Mouse (Mus musculus) liver, adult 10 weeks (tissue): Measurements from ENCODE around the gene Yju2. TPM values are rescaled to one million over a fixed set of nuclear protein-coding genes. Genes with fewer than 3 reads are reported as not detected.

Source experiments
- polyA plus RNA-seq: library from polyadenylated mRNA; stranded (reverse); fragments of 350-450 nt; fragmentation: Illumina TruSeq; extraction: RNeasy Lipid Tissue Mini Kit (QIAGEN cat#74804); gene quantifications from one replicate; pipeline ENCODE4 v1.2.3, GENCODE M21; 2014; ENCODE audit warnings: low read depth, low replicate concordance

Gene Yju2
- 0.45 TPM for polyA plus RNA-seq

GRCm38 (mm10) chr17:55958918-55959728 is at the start of gene Yju2:
Gene Yju2, plus strand, starts transcription at chr17:55959099.

GRCm38 (mm10) chr17:55949400-55949799 is 9.5 kb upstream of the Yju2 start, which contains the start of gene Zfp119b:
Gene Zfp119b, minus strand, starts transcription at chr17:55949500.

GRCm38 (mm10) chr17:55952447-55953027 is 6.4 kb upstream of the Yju2 start, which contains the start of gene Ebi3:
Gene Ebi3, plus strand, starts transcription at chr17:55952640.

GRCm38 (mm10) chr17:55969966-55970891 is 11.3 kb downstream of the Yju2 start, which contains the start of gene Shd:
Gene Shd, plus strand, starts transcription at chr17:55970467.

GRCm38 (mm10) chr17:55986030-55986961 is 27.4 kb downstream of the Yju2 start, which contains the start of gene Fsd1:
Gene Fsd1, plus strand, starts transcription at chr17:55986509.

GRCm38 (mm10) chr17:56005415-56006061 is 46.6 kb downstream of the Yju2 start, which contains the start of the genes Stap2 and Mpnd:
Gene Stap2, minus strand, starts transcription at chr17:56005584.
Gene Mpnd, plus strand, starts transcription at chr17:56005711.

Other genes with a start within 250 kb of the Yju2 start
- 8.2 TPM for gene Pot1b, start 246.5 kb upstream of the Yju2 start, polyA plus RNA-seq
- 7.3 TPM for gene Adgre4, start 209.1 kb upstream of the Yju2 start, polyA plus RNA-seq
- 15.8 TPM for gene Zfp119a, start 80.2 kb upstream of the Yju2 start, polyA plus RNA-seq
- 23.9 TPM for gene Zfp959, start 67.0 kb upstream of the Yju2 start, polyA plus RNA-seq
- 11.8 TPM for gene Zfp119b, start 9.6 kb upstream of the Yju2 start, polyA plus RNA-seq
- not detected for gene Ebi3, start 6.5 kb upstream of the Yju2 start, polyA plus RNA-seq
- not detected for gene Shd, start 11.4 kb downstream of the Yju2 start, polyA plus RNA-seq
- not detected for gene Fsd1, start 27.4 kb downstream of the Yju2 start, polyA plus RNA-seq
- gene Stap2, start 46.5 kb downstream of the Yju2 start, polyA plus RNA-seq: 10.6 TPM
- gene Mpnd, start 46.6 kb downstream of the Yju2 start, polyA plus RNA-seq: 1.8 TPM
- 0.42 TPM for gene Sh3gl1, start 77.5 kb downstream of the Yju2 start, polyA plus RNA-seq
- 0.13 TPM for gene Chaf1a, start 81.3 kb downstream of the Yju2 start, polyA plus RNA-seq
- gene Ubxn6, start 115.9 kb downstream of the Yju2 start, polyA plus RNA-seq: 15.0 TPM
- gene Hdgfl2, start 120.5 kb downstream of the Yju2 start, polyA plus RNA-seq: 4.5 TPM
- 0.24 TPM for gene Plin4, start 150.7 kb downstream of the Yju2 start, polyA plus RNA-seq
- gene Plin5, start 158.5 kb downstream of the Yju2 start, polyA plus RNA-seq: 8.7 TPM
- 5.9 TPM for gene Lrg1, start 162.9 kb downstream of the Yju2 start, polyA plus RNA-seq
- not detected for gene Sema6b, start 181.2 kb downstream of the Yju2 start, polyA plus RNA-seq
- 7.9 TPM for gene Tnfaip8l1, start 203.4 kb downstream of the Yju2 start, polyA plus RNA-seq
- 15.3 TPM for gene Mydgf, start 224.8 kb downstream of the Yju2 start, polyA plus RNA-seq